Mouse (Mus musculus) liver, adult 2 months (tissue): ENCODE data around the gene Akr1cl. TPM values are rescaled to one million over a fixed set of nuclear protein-coding genes. Genes with fewer than 3 reads are reported as not detected.
"Not testable (repeated sequence)": the region's sequence is repeated elsewhere in the genome, so short reads cannot be mapped to it uniquely, and the experiment has no call there.

Source experiments
- DNase-seq: peaks from one replicate; pipeline ENCODE4 v3.0.0-alpha.2; 2011; ENCODE audit warnings: low read depth, low spot score; ENCODE audit errors: extremely low read depth
- H3K27ac ChIP-seq: fragments of 200-500 bp; replicated peaks from 2 replicates; pipeline ENCODE4 v1.5.1; 2012; ENCODE audit warnings: low read depth, mild to moderate bottlenecking, control low read depth, inconsistent platforms, low read length; ENCODE audit not compliant: insufficient read depth
- H3K27me3 ChIP-seq: fragments of 200-500 bp; 2 replicates; pipeline ENCODE4 v1.6.1; 2012; ENCODE audit warnings: mild to moderate bottlenecking, moderate library complexity, low read length, inconsistent platforms; ENCODE audit not compliant: control insufficient read depth, insufficient read depth
- H3K36me3 ChIP-seq: fragments of 200-500 bp; 2 replicates; pipeline ENCODE4 v1.6.1; 2012; ENCODE audit warnings: low read length, inconsistent platforms; ENCODE audit not compliant: control insufficient read depth, insufficient read depth
- H3K4me1 ChIP-seq: fragments of 200-500 bp; 2 replicates; pipeline ENCODE4 v1.6.1; 2011; ENCODE audit warnings: low read length; ENCODE audit not compliant: control insufficient read depth, insufficient read depth
- H3K4me3 ChIP-seq: fragments of 200-500 bp; 2 replicates; pipeline ENCODE4 v1.5.1; 2011; ENCODE audit warnings: low read depth, mild to moderate bottlenecking, control low read depth, low read length, moderate library complexity; ENCODE audit not compliant: insufficient read depth
- H3K79me2 ChIP-seq: fragments of 200-500 bp; 2 replicates; pipeline ENCODE4 v1.6.1; 2012; ENCODE audit warnings: inconsistent platforms, mild to moderate bottlenecking, low read length, moderate library complexity; ENCODE audit not compliant: control insufficient read depth, insufficient read depth
- H3K9ac ChIP-seq: fragments of 200-500 bp; 2 replicates; pipeline ENCODE4 v1.6.1; 2012; ENCODE audit warnings: low read depth, mild to moderate bottlenecking, control low read depth, inconsistent platforms, low read length
- CTCF ChIP-seq: fragments of 200-500 bp; IDR thresholded peaks from 2 replicates; pipeline ENCODE4 v1.5.1; 2011; ENCODE audit warnings: low read depth, low read length, control low read depth
- POLR2A ChIP-seq: fragments of 200-500 bp; IDR thresholded peaks from 2 replicates; pipeline ENCODE4 v1.6.1; 2011; ENCODE audit warnings: low read length, control low read depth; ENCODE audit not compliant: insufficient read depth; ENCODE audit errors: extremely low read depth
- WGBS: fragments of 180-500 bp; shearing (Covaris S2); methylation state at CpG from one replicate; pipeline ENCODE4 v1.1.7; 2018; 5-methylcytosine and 5-hydroxymethylcytosine counted together
- polyA plus RNA-seq: library from polyadenylated mRNA; depleted of rRNA; stranded (reverse); fragments of >200 nt; gene quantifications from 2 replicates; pipeline ENCODE4 v1.2.3, GENCODE M21; 2012
- total RNA-seq: library from RNA; depleted of rRNA; stranded (reverse); fragments of >200 nt; gene quantifications from 2 replicates; pipeline ENCODE4 v1.2.3, GENCODE M21; 2014

The Akr1cl gene
- total and polyA plus RNA-seq, 2 experiments, result 0.18 TPM; not detected in 1

DNA sequence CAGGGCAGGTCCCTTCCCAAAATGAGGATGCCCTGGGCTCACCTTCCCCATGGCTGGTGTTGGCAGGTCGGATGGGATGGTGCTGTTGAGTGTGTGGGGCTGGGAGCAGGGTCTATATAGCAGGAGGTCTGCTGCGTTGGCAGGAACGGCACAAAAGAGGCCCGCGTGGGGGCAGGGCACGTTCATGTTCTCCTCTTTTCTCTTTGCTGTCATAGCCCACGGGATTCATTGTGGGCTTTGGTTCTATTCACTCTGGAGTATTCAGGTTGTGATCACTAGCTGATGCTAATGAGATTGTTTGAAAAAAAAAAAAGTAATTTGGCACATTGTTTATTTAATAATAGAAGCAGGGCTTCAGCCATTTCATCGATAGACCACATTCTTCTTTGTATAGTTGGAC is 30.8 kb upstream of the Akr1cl start, which contains the start of gene Crygd:
Gene Crygd (minus strand): TSS at position 101 of the 400 bp plus-strand sequence.
- H3K79me2 ChIP-seq, result no peaks in the 10 kb centered on the region
- 0 out of 2 replicates have a peak, but pooled peaks cover 2% of the 10 kb centered on the region for H3K27me3 ChIP-seq
- 84% methylated on average over 8 of the region's 8 CpGs for WGBS
- no peak within 1 kb of the TSS for H3K9ac ChIP-seq
- H3K36me3 ChIP-seq, result no peaks in the 10 kb centered on the region
- H3K4me1 ChIP-seq, result no peaks in the 10 kb centered on the region
- TF ChIP-seq CTCF, result no peak
- TF ChIP-seq POLR2A, result no peak
- H3K4me3 ChIP-seq, result no peak within 1 kb of the TSS
- DNase-seq, result no peak
- no peak within 1 kb of the TSS for H3K27ac ChIP-seq

DNA sequence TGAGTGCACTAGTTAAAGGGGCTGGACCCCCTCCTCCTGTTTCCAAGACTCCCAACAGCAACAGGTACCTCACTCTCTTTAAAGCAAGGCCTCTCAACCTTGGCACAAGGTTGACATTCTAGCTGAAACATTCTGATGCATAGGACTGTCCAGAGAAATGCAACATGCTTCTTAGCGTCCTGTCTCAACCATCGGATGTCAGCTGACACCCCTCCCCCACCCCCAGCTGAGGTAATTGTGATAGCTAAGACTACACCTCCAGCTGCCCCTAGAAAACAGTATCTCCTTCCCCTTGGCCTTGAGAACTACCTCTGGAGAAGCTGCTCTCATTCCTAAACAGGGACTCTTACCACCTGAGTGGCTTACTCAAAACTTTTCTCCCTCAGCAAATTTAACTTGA is 19.6 kb upstream of the Akr1cl start:
- Histone ChIP-seq H3K4me3 (no peak overlapping the region), H3K79me2 (no peaks in the 10 kb centered on the region), H3K27me3 (no peaks in the 10 kb centered on the region), H3K27ac (no peak overlapping the region), H3K4me1 (no peaks in the 10 kb centered on the region), H3K9ac (no peak overlapping the region), H3K36me3 (no peaks in the 10 kb centered on the region)
- no peak for DNase-seq
- no peak for TF ChIP-seq CTCF
- no peak for TF ChIP-seq POLR2A
- WGBS, result 43% methylated on average over 2 of the region's 2 CpGs

DNA sequence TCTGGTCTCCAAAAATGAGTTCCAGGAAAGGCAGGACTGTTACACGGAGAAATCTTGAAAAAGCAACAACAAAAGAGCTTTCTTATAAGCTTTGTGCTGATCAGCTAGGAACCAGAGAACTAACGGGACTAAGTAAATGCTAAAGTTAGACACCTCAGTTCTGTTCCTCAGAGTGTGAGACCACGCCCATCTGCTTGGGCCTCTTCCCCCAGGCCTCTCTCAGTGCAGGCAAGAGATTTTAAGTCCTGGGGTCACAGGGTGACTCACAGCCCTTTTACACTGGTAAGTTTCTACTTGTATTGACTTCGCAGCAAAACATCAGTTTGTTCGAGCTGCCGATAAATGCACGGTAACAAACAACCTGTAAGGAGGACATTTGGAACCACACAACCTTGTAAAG is 19.1 kb upstream of the Akr1cl start:
- H3K9ac ChIP-seq, result no peak overlapping the region
- H3K4me1 ChIP-seq, result no peaks in the 10 kb centered on the region
- no peaks in the 10 kb centered on the region for H3K36me3 ChIP-seq
- no peak for DNase-seq
- no peak for TF ChIP-seq CTCF
- TF ChIP-seq POLR2A, result no peak
- H3K27me3 ChIP-seq, result no peaks in the 10 kb centered on the region
- H3K79me2 ChIP-seq, result no peaks in the 10 kb centered on the region
- H3K4me3 ChIP-seq, result no peak overlapping the region
- WGBS, result 83% methylated on average over 7 of the region's 7 CpGs
- no peak overlapping the region for H3K27ac ChIP-seq

- H3K9ac ChIP-seq, H3K27ac ChIP-seq, H3K4me1 ChIP-seq, H3K27me3 ChIP-seq, DNase-seq, H3K4me3 ChIP-seq, H3K79me2 ChIP-seq, H3K36me3 ChIP-seq: not testable (repeated sequence)
- WGBS, result 83% methylated on average over 10 of the region's 12 CpGs
Observed at GRCm38 (mm10) chr1:65050952-65051351, 18.4 kb upstream of the Akr1cl start, which contains the start of gene Cryge. Gene Cryge, minus strand, starts transcription at chr1:65051149.

GRCm38 (mm10) chr1:65048781-65049180 is 16.2 kb upstream of the Akr1cl start:
- DNase-seq, result no peak
- TF ChIP-seq CTCF, result no peak
- no peak for TF ChIP-seq POLR2A
- Histone ChIP-seq H3K79me2 (no peaks in the 10 kb centered on the region), H3K4me1 (peaks cover 2% of the 10 kb centered on the region; the same call in 1 of the 2 replicates), H3K36me3 (no peaks in the 10 kb centered on the region), H3K27me3 (no peaks in the 10 kb centered on the region), H3K4me3 (no peak overlapping the region), H3K27ac (no peak overlapping the region), H3K9ac (no peak overlapping the region)
- 75% methylated on average over 12 of the region's 12 CpGs for WGBS

- Histone ChIP-seq H3K4me1 (peaks cover 2% of the 10 kb centered on the region; the same call in 1 of the 2 replicates), H3K4me3 (no peak overlapping the region), H3K9ac (no peak overlapping the region), H3K27ac (no peak overlapping the region), H3K79me2 (no peaks in the 10 kb centered on the region), H3K27me3 (no peaks in the 10 kb centered on the region), H3K36me3 (no peaks in the 10 kb centered on the region)
- WGBS, result 32% methylated on average over 8 of the region's 8 CpGs
- peak; percentile 26 for DNase-seq
- TF ChIP-seq CTCF (0 out of 2 replicates have a peak, but pooled peaks have one; percentile 23), POLR2A (no peak)
Observed at GRCm38 (mm10) chr1:65046401-65047109, 14.0 kb upstream of the Akr1cl start.
